1 mouse cellular context compared by ENCODE assay signal in the genomic region with DNA sequence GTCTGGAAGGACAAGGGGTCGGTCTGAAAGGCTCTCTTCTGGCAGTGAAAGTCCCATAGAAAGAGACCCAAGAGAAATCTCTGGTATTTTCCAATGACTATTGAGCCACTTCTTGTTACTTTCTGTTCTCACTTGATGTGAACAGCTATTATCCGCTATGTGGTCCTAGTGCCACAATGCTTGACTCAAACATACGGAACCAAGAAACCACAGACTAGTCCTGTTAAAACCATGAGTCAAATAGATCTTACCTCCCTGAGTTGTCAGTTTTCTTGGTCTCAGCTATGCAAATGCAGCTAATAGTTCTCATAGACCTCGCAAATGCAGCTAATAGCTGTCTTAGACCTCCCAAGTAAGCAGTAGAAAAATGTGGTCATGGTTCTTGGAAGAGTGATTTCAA.
A peak's percentile ranks its signal among the peaks of the same experiment; 100 is the strongest.
TF ChIP-seq lines count a peak whose summit lies in the region.

No protein-coding gene starts in this region.

TF ChIP-seq in CH12.LX, 34 proteins besides CTCF, POLR2A, EP300 and RAD21 (continued from another document):
- TF ChIP-seq JUND (conservative IDR thresholded peaks at IDR 0.05; ENCODE audit: low read depth, low read length): peak; percentile 86
- TF ChIP-seq CHD1 (IDR thresholded peaks at IDR 0.05; ENCODE audit: low read depth, low read length): no peak
- TF ChIP-seq SIN3A (IDR thresholded peaks at IDR 0.05; ENCODE audit: low read length): peak; percentile 75
- TF ChIP-seq ZNF384 (IDR thresholded peaks at IDR 0.05; ENCODE audit: low read depth, low read length): no peak
- TF ChIP-seq TCF12 (IDR thresholded peaks at IDR 0.05; ENCODE audit: low read depth, low read length): 0 out of 2 replicates have a peak, but pooled peaks have one; percentile 71
- TF ChIP-seq NRF1 (IDR thresholded peaks at IDR 0.05; ENCODE audit: low read depth, low read length): no peak
